Mouse (Mus musculus) hindlimb bud, embryonic 11.5 days (tissue): ENCODE measurements around the gene Slc2a6.

ENCODE experiments used
- DNase-seq: peaks from one replicate; pipeline ENCODE4 v3.0.0-alpha.2; 2012; ENCODE audit warnings: low read depth, low spot score; ENCODE audit errors: extremely low spot score

Gene Slc2a6

GRCm38 (mm10) chr2:27037008-27037407 is 9.2 kb upstream of the Slc2a6 start:
- no peak for DNase-seq

- DNase-seq, result no peak
Observed at GRCm38 (mm10) chr2:27036003-27036402, 8.2 kb upstream of the Slc2a6 start.

- no peak for DNase-seq
Observed at GRCm38 (mm10) chr2:27032361-27032760, 4.6 kb upstream of the Slc2a6 start.

- no peak for DNase-seq
Observed at GRCm38 (mm10) chr2:27028437-27029015, 728 bp upstream of the Slc2a6 start.

- DNase-seq, result no peak
Observed at GRCm38 (mm10) chr2:27026857-27027617, 761 bp downstream of the Slc2a6 start.

- no peak for DNase-seq
Observed at GRCm38 (mm10) chr2:27026332-27026731, 1.5 kb downstream of the Slc2a6 start.

- DNase-seq, result no peak
Observed at GRCm38 (mm10) chr2:27025545-27025944, 2.3 kb downstream of the Slc2a6 start.

- no peak for DNase-seq
Observed at GRCm38 (mm10) chr2:27024136-27024535, 3.7 kb downstream of the Slc2a6 start.

- DNase-seq, result no peak
Observed at GRCm38 (mm10) chr2:27022612-27023011, 5.2 kb downstream of the Slc2a6 start.

GRCm38 (mm10) chr2:27021103-27021502 is 6.7 kb downstream of the Slc2a6 start:
- no peak for DNase-seq

- no peak for DNase-seq
Observed at GRCm38 (mm10) chr2:27019530-27019929, 8.3 kb downstream of the Slc2a6 start.

GRCm38 (mm10) chr2:27017802-27018201 is 10.0 kb downstream of the Slc2a6 start:
- peak; percentile 62 for DNase-seq

GRCm38 (mm10) chr2:27009714-27010244 is 18.0 kb downstream of the Slc2a6 start, which contains the start of gene Cacfd1:
Gene Cacfd1, plus strand, starts transcription at chr2:27009926.
- peak; percentile 56 for DNase-seq

- DNase-seq, result no peak
Observed at GRCm38 (mm10) chr2:27007701-27008100, 20.1 kb downstream of the Slc2a6 start.

GRCm38 (mm10) chr2:27006255-27006654 is 21.5 kb downstream of the Slc2a6 start:
- no peak for DNase-seq

GRCm38 (mm10) chr2:26997993-26998392 is 29.8 kb downstream of the Slc2a6 start:
- no peak for DNase-seq

GRCm38 (mm10) chr2:26997498-26997897 is 30.3 kb downstream of the Slc2a6 start:
- no peak for DNase-seq

GRCm38 (mm10) chr2:26993936-26994335 is 33.9 kb downstream of the Slc2a6 start:
- DNase-seq, result no peak

GRCm38 (mm10) chr2:26984640-26985039 is 43.2 kb downstream of the Slc2a6 start:
- DNase-seq, result no peak

GRCm38 (mm10) chr2:26984179-26984578 is 43.6 kb downstream of the Slc2a6 start:
- no peak for DNase-seq

- no peak for DNase-seq
Observed at GRCm38 (mm10) chr2:26980361-26980760, 47.4 kb downstream of the Slc2a6 start.

- DNase-seq, result no peak
Observed at GRCm38 (mm10) chr2:26973960-26974359, 53.8 kb downstream of the Slc2a6 start.
